Mouse (Mus musculus) mesoderm, embryonic 11.5 days (tissue): ENCODE measurements around the gene Chkb.

ENCODE experiments used
- DNase-seq: peaks from one replicate; pipeline ENCODE4 v3.0.0-alpha.2; 2012; ENCODE audit warnings: low read depth, low spot score

Gene Chkb

DNA sequence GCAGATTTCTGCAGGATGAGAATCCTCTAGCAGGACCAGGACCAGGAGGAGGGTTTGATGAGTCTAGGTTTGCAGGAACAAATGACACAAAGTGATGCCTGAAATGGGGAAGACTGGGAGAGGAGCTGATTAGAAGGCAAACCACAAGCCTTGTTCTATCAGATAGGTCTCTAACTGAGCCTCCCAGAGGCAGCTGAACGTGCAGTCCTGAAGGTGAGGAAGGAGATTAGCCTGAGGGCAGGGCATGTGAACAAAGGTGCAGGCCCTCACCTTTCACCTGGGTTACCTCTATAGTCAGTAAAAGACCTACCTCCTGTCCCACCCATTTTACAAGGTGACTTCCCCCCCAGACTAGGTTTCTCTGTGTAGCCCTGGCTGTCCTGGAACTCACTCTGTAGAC lies 30.0 kb downstream of the Chkb start:
- DNase-seq = no peak

DNA sequence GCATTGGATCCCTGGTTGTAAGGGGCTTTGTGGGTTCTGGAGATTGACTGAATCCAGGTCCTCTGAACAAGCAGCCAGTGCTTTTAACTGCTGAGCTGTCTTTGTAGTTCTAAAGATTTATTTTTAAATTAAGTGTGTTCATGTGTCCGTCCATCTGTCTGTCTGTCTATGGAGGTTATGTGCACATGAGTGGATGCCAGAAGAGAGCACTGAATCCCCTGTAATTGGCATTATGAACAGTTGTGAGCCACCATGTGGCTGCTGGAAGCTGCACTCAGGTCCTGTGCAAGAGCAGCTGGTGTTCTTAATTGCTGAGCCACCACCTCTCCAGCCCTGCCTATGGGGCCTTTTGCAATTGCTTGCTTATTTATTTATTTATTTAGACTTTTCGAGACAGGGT lies 31.6 kb downstream of the Chkb start:
- DNase-seq = no peak

DNA sequence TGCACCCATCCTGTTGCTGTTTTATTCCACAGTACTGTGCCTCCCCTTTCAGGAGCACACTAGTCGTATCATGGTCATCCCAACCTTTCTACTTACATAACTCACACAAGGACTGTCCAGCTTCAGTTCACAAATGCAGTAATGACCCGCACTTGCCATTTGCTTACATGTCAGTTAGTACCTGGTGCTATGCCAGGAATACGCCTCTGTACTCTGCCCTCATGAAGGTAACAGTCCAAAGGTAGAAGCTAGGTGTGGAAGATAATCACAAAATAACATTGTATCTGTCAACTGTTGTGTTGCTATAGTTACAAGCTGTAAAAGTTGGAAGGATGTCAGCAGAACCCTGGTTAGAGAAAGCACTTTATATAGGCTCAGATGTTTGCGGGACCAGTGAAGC lies 32.8 kb downstream of the Chkb start:
- no peak for DNase-seq

DNA sequence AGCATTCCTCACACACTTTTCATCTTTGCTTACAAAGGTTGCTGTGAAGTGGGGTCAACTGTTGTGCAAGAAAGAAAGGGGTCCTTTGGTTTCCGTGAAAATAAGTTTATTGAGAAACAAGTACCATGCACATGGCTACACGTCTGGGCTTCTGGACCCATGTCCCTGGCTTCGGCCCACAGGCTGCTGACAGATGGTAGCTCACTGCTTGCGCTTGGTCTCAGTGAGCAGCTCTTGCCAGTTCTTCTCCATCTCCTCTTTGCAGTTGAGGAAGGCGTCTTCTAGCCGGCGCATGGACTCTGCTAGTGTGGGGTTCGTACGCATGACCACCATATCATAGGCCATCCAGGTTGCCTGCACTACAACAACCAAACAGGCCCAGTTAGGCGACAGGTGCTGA lies 39.6 kb downstream of the Chkb start:
- no peak for DNase-seq

DNA sequence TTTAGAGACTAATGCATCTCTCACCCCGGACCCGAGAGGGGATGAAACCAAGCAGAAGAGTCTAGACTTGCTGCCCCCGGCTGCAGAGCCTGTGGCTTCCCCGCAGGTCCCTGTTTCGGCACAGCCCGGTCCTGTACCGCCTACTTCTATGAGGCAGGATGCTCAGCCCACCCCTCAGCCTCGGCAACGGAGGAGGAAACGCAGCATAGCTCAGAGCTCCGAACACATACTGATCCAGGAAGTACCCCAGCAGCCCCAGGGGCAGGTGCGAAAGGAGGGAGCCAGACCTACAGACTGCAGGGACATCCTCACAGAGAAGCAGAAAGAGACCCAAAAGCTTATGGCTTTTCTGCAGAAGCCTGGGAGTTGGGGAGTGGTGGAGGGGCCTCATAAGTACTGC lies 42.6 kb downstream of the Chkb start:
- DNase-seq = no peak

DNA sequence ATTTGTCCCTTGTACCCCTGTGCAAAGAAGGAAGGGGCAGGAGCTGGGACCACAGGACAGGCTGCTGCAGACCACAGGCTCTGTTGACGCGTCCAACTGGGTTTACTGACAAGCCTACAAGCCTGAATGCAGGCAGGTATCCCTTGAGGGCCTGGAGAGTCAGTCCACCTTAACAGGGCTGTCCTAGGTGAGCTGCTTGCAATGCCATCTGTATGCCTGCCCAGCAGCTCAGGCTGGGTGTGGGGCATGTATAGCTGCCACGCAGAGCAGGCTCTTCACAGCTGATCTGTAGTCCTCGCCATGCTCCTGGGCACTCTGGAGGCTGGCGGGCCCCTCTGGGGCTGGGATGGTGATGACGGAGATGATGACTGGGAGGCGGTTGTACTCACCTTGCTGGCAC lies 45.1 kb downstream of the Chkb start, which contains the start of gene Klhdc7b:
TSS of gene Klhdc7b (plus strand) at position 301 of the 400 bp plus-strand sequence.
- DNase-seq = no peak

DNA sequence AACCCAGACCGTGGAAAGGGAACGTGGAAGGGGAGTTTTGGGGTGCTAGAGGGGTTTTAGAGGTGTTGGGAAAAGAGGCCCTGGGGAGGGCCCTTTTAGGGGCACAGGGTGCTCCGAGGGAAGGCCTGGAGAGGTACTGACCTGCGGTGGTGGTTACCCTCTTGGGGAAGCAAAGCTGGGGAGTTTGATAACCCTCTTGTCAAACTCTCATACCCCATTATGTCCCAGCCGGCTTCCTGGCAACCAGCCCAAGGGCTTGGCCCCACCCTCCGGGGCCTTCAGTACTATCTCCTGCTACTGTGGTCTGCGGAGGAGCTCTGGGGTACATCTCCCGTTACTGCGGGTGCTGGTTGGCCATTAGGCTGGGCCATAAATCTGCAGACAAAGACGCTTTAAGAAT lies 50.3 kb downstream of the Chkb start:
- DNase-seq = no peak

DNA sequence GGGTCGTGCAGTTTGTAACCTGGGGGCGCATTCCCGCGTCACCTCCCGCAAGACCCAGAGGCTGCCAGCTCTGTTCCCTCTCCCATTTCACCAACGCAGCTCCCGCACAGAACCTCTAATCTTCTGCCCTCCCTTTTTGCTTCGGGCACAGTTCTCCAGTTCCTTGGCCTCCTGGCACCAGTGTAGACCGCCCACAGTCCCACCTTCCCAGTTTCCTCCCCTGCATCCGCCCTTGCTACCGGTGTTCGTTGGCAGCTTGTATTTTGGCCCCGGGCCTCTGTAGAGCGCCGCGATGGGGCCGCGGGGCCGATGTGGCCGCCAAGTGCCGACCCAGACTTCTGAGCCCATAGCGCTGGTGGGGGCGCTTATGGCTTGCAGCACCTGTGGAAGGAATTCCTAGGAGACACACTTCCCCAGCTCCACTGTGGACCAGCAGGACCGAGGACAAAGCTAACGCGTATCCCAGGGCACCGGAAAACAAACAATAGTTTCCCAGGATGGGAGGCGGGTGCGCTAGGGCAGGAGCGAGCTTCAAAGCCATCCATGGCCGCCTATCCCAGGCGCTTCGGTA lies 50.8 kb downstream of the Chkb start, which contains the start of gene Odf3b:
TSS of gene Odf3b (minus strand) at position 452 of the 571 bp plus-strand sequence.
- DNase-seq = no peak

DNA sequence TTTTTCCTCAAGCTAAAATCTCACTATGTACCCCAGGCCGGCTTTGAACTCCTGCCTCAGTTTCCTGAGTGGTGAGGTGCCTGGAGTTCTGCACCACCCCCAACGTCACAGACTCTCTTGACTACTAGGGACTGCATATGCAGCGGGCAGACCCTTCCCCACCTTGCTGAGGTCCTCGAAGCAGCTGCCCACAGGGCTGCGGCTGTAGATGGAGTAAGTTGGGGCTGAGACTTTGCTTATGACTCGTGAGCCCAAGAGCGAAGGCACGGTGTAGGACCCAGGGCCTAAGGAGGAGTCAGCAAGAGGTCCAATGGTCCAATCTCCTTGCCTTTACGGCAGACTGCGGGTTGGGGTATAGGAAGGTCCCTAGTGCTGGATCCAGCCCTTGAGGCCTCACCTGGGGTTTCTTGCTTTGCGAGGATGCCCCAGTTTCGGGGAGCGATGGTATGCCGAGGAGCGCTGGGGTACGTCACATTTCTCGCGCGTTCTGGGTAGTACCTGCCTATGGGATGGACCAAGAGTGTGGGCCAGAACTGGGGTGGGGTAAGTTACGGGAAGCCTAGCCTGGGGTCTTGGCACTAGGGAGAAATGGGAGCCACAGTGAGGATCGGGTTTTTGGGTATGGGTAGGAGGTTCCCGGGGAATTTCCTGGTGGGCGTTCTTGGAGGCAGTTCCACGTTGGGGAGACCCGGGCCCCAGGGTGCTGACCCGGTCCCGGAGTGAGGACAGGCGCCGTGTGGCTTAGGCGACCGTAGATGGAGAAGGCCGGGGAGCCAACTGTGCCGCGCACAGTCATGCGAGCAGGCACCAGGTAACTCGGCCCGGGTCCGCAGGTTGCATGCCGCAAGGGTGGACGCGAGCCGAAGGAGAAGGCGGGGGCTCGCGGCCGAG lies 51.5 kb downstream of the Chkb start:
- DNase-seq = no peak

DNA sequence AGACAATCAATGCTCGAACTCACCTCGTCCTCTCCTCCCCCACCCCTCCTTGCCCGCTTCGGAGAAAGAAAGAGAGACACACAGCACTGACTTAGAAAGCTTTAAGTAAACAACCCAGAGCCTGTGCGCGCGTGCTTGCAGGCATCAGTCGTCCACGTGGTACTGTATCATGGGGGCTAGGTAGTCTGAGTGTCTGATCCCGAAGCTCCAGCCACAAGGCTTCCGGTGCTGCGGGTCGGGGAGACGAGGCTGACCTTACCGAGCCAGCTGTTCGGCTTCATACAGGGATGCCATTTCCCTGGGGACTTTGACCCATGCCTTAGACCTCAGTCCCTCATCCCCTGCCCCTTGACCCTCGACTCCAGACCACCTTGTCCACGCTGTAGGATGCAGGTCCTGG lies 52.3 kb downstream of the Chkb start:
- no peak for DNase-seq

DNA sequence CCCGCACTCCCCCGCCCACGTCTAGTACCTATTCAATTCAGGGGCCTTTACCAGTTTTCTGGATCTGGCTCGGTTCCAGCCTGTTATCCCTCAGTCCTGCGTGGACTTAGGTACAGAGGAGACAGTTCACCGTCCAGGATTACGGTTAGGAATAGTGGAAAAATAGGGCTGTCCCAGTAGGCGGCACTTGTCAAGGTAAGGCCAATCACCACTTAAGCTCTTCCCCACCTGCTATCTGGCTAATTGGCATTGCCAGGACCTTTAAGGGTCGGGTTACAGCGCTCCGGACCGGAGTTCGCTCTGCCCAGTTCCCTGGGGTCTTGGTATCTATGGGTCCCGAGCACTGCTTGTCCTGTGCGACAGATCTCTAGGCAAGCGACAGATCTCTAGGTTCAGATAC lies 52.8 kb downstream of the Chkb start, which contains the start of gene Tymp:
TSS of gene Tymp (minus strand) at position 83 of the 400 bp plus-strand sequence.
- DNase-seq = no peak
